Mouse (Mus musculus): ENCODE results near the gene Btrc. TPM values are rescaled to one million over a fixed set of nuclear protein-coding genes. Genes with fewer than 3 reads are reported as not detected.
A peak's percentile ranks its signal among the peaks of the same experiment; 100 is the strongest.
"Not testable (repeated sequence)": the region's sequence is repeated elsewhere in the genome, so short reads cannot be mapped to it uniquely, and the experiment has no call there.

Gene Btrc
- polyA plus RNA-seq, 1 experiment: 17.1 TPM

DNA sequence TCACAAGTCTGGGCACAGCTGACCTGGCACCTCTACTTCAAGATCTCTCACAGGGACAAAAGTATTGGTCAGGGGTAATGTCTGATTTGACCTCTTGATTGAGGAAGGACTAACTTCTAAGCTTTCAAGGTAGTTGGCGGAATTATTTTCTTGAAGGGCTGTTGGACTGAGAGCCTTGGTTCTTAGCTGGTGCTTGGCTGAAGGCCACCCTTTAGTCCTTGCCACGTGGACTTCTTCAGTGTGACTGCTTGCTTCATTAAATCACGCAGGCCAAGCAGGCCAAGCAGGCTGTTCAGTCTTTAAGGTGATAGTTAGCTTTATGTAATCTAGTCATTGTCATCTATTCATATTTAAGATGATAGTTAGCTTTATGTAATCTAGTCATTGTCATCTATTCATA lies 49.2 kb downstream of the Btrc start:
- Histone ChIP-seq H3K4me3 (ENCODE audit: control insufficient read depth, insufficient read depth, low read length) (no peak overlapping the region), H3K36me3 (ENCODE audit: control insufficient read depth, insufficient read depth, low read length) (no peaks in the 10 kb centered on the region), H3K4me1 (replicated peaks; ENCODE audit: control insufficient read depth, insufficient read depth, low read length) (no peaks in the 10 kb centered on the region), H3K27me3 (ENCODE audit: control insufficient read depth, insufficient read depth, low read length) (no peaks in the 10 kb centered on the region), H3K27ac (ENCODE audit: control insufficient read depth, insufficient read depth, low read length) (no peak overlapping the region)
- TF ChIP-seq CTCF (IDR thresholded peaks at IDR 0.05; ENCODE audit: borderline replicate concordance, control insufficient read depth, extremely low read depth, insufficient read depth, low read length, poor library complexity) (no peak), POLR2A (IDR thresholded peaks at IDR 0.05; ENCODE audit: control insufficient read depth, extremely low read depth, insufficient read depth, low read length, poor library complexity) (no peak)
- DNase-seq: no peak
- 96% methylated on average over 3 of the region's 3 CpGs for WGBS

DNA sequence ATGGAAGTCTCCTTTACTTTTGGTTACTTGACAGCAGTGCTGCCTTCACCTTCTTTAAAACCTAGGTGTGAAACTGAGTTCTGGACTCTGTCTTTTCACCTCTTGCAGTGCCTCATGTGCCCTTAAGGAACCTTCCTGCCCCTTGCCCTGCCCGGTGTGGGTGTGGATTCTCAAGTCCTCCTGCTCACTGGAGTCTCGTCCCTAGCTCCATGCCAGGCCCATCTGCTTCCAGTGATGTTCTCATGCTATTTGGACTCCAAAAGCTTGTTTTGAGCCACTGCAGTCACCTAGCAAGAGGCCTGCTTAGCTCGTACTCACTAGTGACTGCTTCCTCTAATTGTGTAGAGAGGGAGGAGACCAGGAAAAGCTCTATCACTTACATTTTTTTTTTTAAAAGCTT lies 50.4 kb downstream of the Btrc start:
- H3K4me3 ChIP-seq (ENCODE audit: control insufficient read depth, insufficient read depth, low read length): no peak overlapping the region
- WGBS: 97% methylated on average over 3 of the region's 3 CpGs
- no peaks in the 10 kb centered on the region for H3K4me1 ChIP-seq (replicated peaks; ENCODE audit: control insufficient read depth, insufficient read depth, low read length)
- no peaks in the 10 kb centered on the region for H3K36me3 ChIP-seq (ENCODE audit: control insufficient read depth, insufficient read depth, low read length)
- DNase-seq: no peak
- TF ChIP-seq CTCF (IDR thresholded peaks at IDR 0.05; ENCODE audit: borderline replicate concordance, control insufficient read depth, extremely low read depth, insufficient read depth, low read length, poor library complexity) (no peak), POLR2A (IDR thresholded peaks at IDR 0.05; ENCODE audit: control insufficient read depth, extremely low read depth, insufficient read depth, low read length, poor library complexity) (no peak)
- no peak overlapping the region for H3K27ac ChIP-seq (ENCODE audit: control insufficient read depth, insufficient read depth, low read length)
- H3K27me3 ChIP-seq (ENCODE audit: control insufficient read depth, insufficient read depth, low read length): no peaks in the 10 kb centered on the region

DNA sequence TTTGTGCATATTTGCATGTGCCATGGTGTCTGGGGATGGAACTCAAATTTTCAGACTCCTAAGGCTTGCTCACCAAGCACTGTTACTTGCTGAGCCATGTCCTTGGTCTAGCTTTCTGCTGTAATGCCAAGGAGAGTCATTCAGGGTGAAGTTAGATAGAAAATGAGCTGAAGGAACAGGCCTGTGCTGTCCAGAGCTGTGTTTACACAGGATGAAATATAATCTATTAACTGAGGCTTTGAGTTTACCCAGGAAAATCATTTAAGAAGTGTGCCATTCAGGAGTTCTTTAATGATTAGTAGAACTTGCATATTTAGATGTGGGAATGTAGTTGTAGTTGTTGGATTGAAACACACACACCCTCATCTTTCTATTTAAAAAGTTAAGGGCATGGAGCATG lies 54.1 kb downstream of the Btrc start:
- TF ChIP-seq POLR2A (IDR thresholded peaks at IDR 0.05; ENCODE audit: control insufficient read depth, extremely low read depth, insufficient read depth, low read length, poor library complexity) (no peak), CTCF (IDR thresholded peaks at IDR 0.05; ENCODE audit: borderline replicate concordance, control insufficient read depth, extremely low read depth, insufficient read depth, low read length, poor library complexity) (no peak)
- H3K4me1 ChIP-seq (replicated peaks; ENCODE audit: control insufficient read depth, insufficient read depth, low read length): no peaks in the 10 kb centered on the region
- H3K4me3 ChIP-seq (ENCODE audit: control insufficient read depth, insufficient read depth, low read length): no peak overlapping the region
- H3K27ac ChIP-seq (ENCODE audit: control insufficient read depth, insufficient read depth, low read length): no peak overlapping the region
- no peaks in the 10 kb centered on the region for H3K36me3 ChIP-seq (ENCODE audit: control insufficient read depth, insufficient read depth, low read length)
- H3K27me3 ChIP-seq (ENCODE audit: control insufficient read depth, insufficient read depth, low read length): no peaks in the 10 kb centered on the region
- no peak for DNase-seq

DNA sequence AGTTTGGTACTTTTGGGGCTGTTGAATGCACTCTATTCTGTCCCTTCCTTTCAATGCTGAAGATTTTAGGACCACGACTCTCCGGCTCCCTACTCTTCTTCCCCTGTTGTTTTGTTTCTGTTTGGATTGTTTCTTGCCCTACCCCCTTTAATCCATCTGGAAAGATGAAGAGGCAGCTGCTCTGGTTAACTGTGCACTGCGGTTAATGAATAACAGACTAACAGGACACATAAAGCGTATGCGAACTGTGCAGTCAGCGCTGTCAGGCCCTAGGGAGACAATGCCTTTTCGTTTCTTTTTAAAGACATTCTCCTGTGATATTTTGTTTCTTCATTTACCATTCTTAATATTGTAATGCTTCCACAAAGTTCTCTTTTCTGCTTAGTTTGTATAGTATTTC lies 58.7 kb downstream of the Btrc start:
- 96% methylated on average over 7 of the region's 7 CpGs for WGBS
- Histone ChIP-seq H3K4me1 (replicated peaks; ENCODE audit: control insufficient read depth, insufficient read depth, low read length) (no peaks in the 10 kb centered on the region), H3K27me3 (ENCODE audit: control insufficient read depth, insufficient read depth, low read length) (no peaks in the 10 kb centered on the region), H3K4me3 (ENCODE audit: control insufficient read depth, insufficient read depth, low read length) (no peak overlapping the region), H3K36me3 (ENCODE audit: control insufficient read depth, insufficient read depth, low read length) (no peaks in the 10 kb centered on the region), H3K27ac (ENCODE audit: control insufficient read depth, insufficient read depth, low read length) (no peak overlapping the region)
- TF ChIP-seq CTCF (IDR thresholded peaks at IDR 0.05; ENCODE audit: borderline replicate concordance, control insufficient read depth, extremely low read depth, insufficient read depth, low read length, poor library complexity) (no peak), POLR2A (IDR thresholded peaks at IDR 0.05; ENCODE audit: control insufficient read depth, extremely low read depth, insufficient read depth, low read length, poor library complexity) (no peak)
- no peak for DNase-seq

DNA sequence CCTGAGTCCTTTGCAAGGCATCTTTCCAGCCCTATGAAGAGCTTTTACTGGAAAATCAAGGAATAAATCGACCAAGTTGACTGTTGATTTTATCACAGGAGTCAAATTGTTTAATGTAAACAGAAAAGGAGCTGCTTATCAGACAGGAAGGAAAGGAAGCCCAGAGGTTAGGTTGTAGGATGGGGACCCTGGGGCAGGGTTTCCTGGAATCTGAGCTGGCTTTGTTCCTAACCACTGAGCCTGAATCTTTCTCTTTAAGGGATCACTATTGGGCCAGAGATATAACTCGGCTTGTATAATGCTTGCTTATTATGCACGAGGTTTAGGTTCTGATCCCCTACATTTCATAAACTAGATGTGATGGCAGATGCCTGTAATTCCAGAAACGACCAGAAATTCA lies 64.6 kb downstream of the Btrc start:
- Histone ChIP-seq H3K4me1 (replicated peaks; ENCODE audit: control insufficient read depth, insufficient read depth, low read length) (no peaks in the 10 kb centered on the region), H3K4me3 (ENCODE audit: control insufficient read depth, insufficient read depth, low read length) (no peak overlapping the region), H3K27ac (ENCODE audit: control insufficient read depth, insufficient read depth, low read length) (no peak overlapping the region), H3K27me3 (ENCODE audit: control insufficient read depth, insufficient read depth, low read length) (no peaks in the 10 kb centered on the region), H3K36me3 (ENCODE audit: control insufficient read depth, insufficient read depth, low read length) (no peaks in the 10 kb centered on the region)
- no peak for TF ChIP-seq POLR2A (IDR thresholded peaks at IDR 0.05; ENCODE audit: control insufficient read depth, extremely low read depth, insufficient read depth, low read length, poor library complexity)
- TF ChIP-seq CTCF (IDR thresholded peaks at IDR 0.05; ENCODE audit: borderline replicate concordance, control insufficient read depth, extremely low read depth, insufficient read depth, low read length, poor library complexity): no peak
- no peak for DNase-seq
- 62% methylated on average over 4 of the region's 4 CpGs for WGBS

DNA sequence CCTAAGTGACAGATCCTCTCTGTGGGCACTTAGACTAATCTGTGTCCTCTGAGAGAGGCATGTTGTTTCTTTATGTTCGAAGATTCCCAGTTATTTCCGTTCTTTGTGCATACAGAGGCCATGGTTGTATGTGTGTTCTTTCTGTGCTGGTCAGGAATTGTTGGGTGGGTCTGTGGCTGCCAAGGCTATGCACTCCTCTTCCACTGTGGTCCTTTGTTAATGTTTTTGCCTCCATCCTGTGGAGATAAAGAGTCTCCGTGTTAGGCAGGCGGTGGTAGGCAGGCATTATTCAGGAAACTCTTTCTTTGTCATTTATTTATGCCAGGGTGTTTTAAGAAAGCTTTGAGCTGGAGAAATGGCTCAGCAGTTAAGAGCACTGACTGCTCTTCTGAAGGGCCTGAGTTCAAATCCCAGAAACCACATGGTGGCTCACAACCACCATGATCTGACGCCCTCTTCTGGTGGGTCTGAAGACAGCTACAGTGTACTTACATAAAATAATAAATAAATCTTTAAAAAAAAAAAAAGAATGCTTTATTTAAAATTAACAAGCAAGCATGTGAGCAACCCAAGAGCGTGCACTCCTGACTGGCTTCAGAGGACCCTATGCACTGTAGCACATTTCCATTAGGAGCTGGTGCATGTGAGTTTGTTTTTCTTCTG lies 67.6 kb downstream of the Btrc start:
- no peak for TF ChIP-seq POLR2A (IDR thresholded peaks at IDR 0.05; ENCODE audit: control insufficient read depth, extremely low read depth, insufficient read depth, low read length, poor library complexity)
- no peak for TF ChIP-seq CTCF (IDR thresholded peaks at IDR 0.05; ENCODE audit: borderline replicate concordance, control insufficient read depth, extremely low read depth, insufficient read depth, low read length, poor library complexity)
- Histone ChIP-seq H3K4me3 (ENCODE audit: control insufficient read depth, insufficient read depth, low read length) (no peak overlapping the region), H3K27ac (ENCODE audit: control insufficient read depth, insufficient read depth, low read length) (no peak overlapping the region), H3K36me3 (ENCODE audit: control insufficient read depth, insufficient read depth, low read length) (no peaks in the 10 kb centered on the region), H3K4me1 (replicated peaks; ENCODE audit: control insufficient read depth, insufficient read depth, low read length) (no peaks in the 10 kb centered on the region), H3K27me3 (ENCODE audit: control insufficient read depth, insufficient read depth, low read length) (no peaks in the 10 kb centered on the region)
- no peak for DNase-seq
- 94% methylated on average over 6 of the region's 6 CpGs for WGBS

DNA sequence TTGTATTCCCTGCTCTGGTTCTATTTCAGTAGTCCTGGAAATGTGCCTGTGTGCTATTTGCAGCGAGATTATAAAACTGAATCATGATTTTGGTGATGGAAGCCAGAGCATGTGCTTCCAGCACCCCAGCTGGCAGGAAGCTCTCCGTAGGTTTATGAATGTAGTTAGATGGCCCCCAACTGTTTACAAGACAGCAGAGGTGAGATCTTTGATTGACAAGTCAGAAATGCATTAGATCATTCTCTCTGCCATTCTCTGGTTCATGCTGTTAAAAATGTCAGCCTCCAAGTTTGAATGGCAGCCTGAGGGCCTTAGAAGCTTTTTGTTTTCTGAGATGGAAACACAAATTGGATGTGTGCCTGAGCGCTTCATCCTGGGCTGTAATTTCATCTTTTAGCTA lies 68.8 kb downstream of the Btrc start:
- DNase-seq: no peak
- Histone ChIP-seq H3K4me3 (ENCODE audit: control insufficient read depth, insufficient read depth, low read length) (no peak overlapping the region), H3K27me3 (ENCODE audit: control insufficient read depth, insufficient read depth, low read length) (no peaks in the 10 kb centered on the region), H3K4me1 (replicated peaks; ENCODE audit: control insufficient read depth, insufficient read depth, low read length) (no peaks in the 10 kb centered on the region), H3K36me3 (ENCODE audit: control insufficient read depth, insufficient read depth, low read length) (no peaks in the 10 kb centered on the region), H3K27ac (ENCODE audit: control insufficient read depth, insufficient read depth, low read length) (no peak overlapping the region)
- WGBS: 93% methylated on average over 3 of the region's 3 CpGs
- TF ChIP-seq POLR2A (IDR thresholded peaks at IDR 0.05; ENCODE audit: control insufficient read depth, extremely low read depth, insufficient read depth, low read length, poor library complexity) (no peak), CTCF (IDR thresholded peaks at IDR 0.05; ENCODE audit: borderline replicate concordance, control insufficient read depth, extremely low read depth, insufficient read depth, low read length, poor library complexity) (no peak)

DNA sequence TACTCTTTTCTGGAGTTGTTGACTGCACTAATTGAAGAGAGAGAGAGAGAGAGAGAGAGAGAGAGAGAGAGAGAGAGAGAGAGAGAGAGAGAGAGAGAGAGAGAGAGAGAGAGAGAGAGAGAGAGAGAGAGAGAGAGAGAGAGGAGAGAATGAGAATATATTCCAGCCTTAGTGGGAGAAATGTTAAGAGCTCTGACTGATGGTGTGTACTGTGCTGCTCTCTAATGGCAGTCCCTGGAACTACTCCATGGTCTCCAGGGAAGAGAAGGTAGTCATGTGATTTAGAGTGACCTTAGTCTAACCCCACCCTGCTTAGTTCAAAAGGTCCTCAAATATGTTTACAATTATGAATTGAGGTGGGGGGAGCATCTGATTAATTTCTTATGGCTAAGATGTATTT lies 72.5 kb downstream of the Btrc start:
- not testable (repeated sequence) for H3K4me3 ChIP-seq (ENCODE audit: control insufficient read depth, insufficient read depth, low read length); H3K27ac ChIP-seq (ENCODE audit: control insufficient read depth, insufficient read depth, low read length); H3K27me3 ChIP-seq (ENCODE audit: control insufficient read depth, insufficient read depth, low read length); H3K36me3 ChIP-seq (ENCODE audit: control insufficient read depth, insufficient read depth, low read length); H3K4me1 ChIP-seq (replicated peaks; ENCODE audit: control insufficient read depth, insufficient read depth, low read length)
- peak; percentile 60 for DNase-seq

Measured in thymus, adult 2 months (tissue).